ENCODE assay signal across 8 mouse cellular contexts in the genomic region with DNA sequence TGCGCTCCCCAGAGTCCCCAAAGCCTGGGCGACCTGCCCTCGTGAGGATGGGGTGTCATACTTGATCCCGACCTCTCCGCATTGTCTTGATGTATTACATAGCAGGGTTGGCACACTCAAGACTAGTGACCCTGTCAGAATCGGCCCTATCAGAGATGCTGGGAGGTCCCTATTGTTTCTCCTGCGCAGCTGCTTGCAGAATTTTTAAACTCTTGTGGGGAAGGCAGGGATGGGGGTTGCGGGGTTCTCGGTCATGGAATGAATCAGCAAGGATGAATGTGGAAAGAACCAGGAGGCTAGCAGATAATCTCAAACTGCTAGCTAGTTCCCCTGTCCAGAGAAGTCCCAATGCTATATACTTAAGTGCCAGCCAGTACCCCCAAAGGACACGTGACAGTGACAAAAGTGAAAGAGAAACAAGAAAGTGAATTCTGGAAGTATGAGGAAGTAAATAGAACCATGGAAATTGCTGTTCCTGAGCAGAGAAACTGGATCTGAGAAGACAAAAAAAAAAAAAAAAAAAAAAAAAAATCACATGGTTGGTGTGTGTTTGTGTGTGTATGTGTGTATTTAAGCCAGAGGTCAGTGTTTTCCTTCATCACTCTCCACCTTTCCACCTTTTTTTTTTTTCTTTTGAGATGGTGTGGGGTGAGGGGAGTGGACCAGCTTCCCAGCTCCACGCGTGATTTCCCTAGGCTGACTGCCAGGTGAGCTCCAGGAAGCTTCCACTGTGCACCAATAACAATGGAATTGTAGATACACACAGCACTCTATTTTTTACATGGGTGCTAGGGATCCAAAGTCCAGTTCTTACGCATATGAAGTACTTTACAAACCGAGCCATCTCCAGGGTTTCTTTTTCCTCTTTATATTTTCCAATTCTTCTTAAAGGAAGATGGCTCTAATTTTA. TPM values are rescaled to one million over a fixed set of nuclear protein-coding genes. Genes with fewer than 3 reads are reported as not detected.
DNase-seq lines count a peak whose midpoint lies in the region; ATAC-seq and TF ChIP-seq lines count a peak whose summit lies in the region.
"Not testable (repeated sequence)": the region's sequence is repeated elsewhere in the genome, so short reads cannot be mapped to it uniquely, and the experiment has no call there.

No protein-coding gene starts in this region.

- H3K4me3 ChIP-seq in C2C12 (ENCODE audit: insufficient read depth, poor library complexity, severe bottlenecking) = peak overlapping the region; percentile 82
- H3K4me3 ChIP-seq in bone marrow macrophage, adult 2 months (ENCODE audit: insufficient read depth, low read length) = peak overlapping the region; percentile 89
- peak overlapping the region; percentile 44 for H3K4me3 ChIP-seq in forebrain, embryonic 11.5 days (ENCODE audit: low read depth, low read length)
- peak overlapping the region; percentile 48 to 50 for H3K4me3 ChIP-seq in heart, embryonic 14.5 days (ENCODE audit: control insufficient read depth in 1 of 2, insufficient read depth in 1 of 2, low read depth in 1 of 2, low read length in 2 of 2)
- peak overlapping the region; percentile 65 for H3K4me3 ChIP-seq in intestine, postnatal 0 days (ENCODE audit: low read depth, low read length)
- H3K4me3 ChIP-seq in liver, embryonic 12.5 days = peak overlapping the region; percentile 72

- peak overlapping the region; percentile 90 for H3K27ac ChIP-seq in bone marrow macrophage, adult 2 months (ENCODE audit: insufficient read depth, low read depth, low read length)
- H3K27ac ChIP-seq in forebrain, embryonic 11.5 days (ENCODE audit: low read depth, low read length); heart, embryonic 14.5 days (replicated peaks in 1 of 2; ENCODE audit: control insufficient read depth in 1 of 2, insufficient read depth in 1 of 2, low read depth in 2 of 2, low read length in 2 of 2); liver, embryonic 12.5 days: not testable (repeated sequence)
- H3K27ac ChIP-seq in intestine, postnatal 0 days (ENCODE audit: low read depth, low read length) = peak overlapping the region; percentile 75; the same call in 1 of the 2 replicates

- peaks cover 14% of the 10 kb centered on the region for H3K36me3 ChIP-seq in C2C12 (ENCODE audit: control insufficient read depth, insufficient read depth)
- H3K36me3 ChIP-seq in forebrain, embryonic 11.5 days (ENCODE audit: control insufficient read depth, insufficient read depth, low read length); heart, embryonic 14.5 days (ENCODE audit: control insufficient read depth, insufficient read depth, low read length); intestine, postnatal 0 days (ENCODE audit: control insufficient read depth, insufficient read depth); liver, embryonic 12.5 days: not testable (repeated sequence)

- WGBS in forebrain, embryonic 11.5 days = 29% methylated on average over 10 of the region's 14 CpGs
- WGBS in heart, embryonic 14.5 days = 28% methylated on average over 9 of the region's 14 CpGs
- 14% methylated on average over 10 of the region's 14 CpGs for WGBS in intestine, postnatal 0 days
- WGBS in liver, embryonic 12.5 days (ENCODE audit: insufficient replicate concordance) = 18% methylated on average over 12 of the region's 14 CpGs

- H3K4me1 ChIP-seq in bone marrow macrophage, adult 2 months (ENCODE audit: control insufficient read depth, insufficient read depth, low read length) = peaks cover 44% of the 10 kb centered on the region
- H3K4me1 ChIP-seq in forebrain, embryonic 11.5 days (replicated peaks; ENCODE audit: control insufficient read depth, insufficient read depth, low read length); heart, embryonic 14.5 days (ENCODE audit: control insufficient read depth in 2 of 2, insufficient read depth in 2 of 2, low read length in 2 of 2); intestine, postnatal 0 days (replicated peaks; ENCODE audit: control insufficient read depth, insufficient read depth, low read length): not testable (repeated sequence)
- H3K4me1 ChIP-seq in liver, embryonic 12.5 days = peaks cover 49% of the 10 kb centered on the region

- ATAC-seq in forebrain, embryonic 11.5 days (replicated peaks; ENCODE audit: low FRiP score); heart, embryonic 14.5 days (ENCODE audit: insufficient number of reproducible peaks, insufficient read depth, low FRiP score, low read depth): not testable (repeated sequence)
- ATAC-seq in intestine, postnatal 0 days = peak; percentile 72
- ATAC-seq in liver, embryonic 12.5 days = peak; percentile 53
- peak; percentile 16; the same call in 1 of the 2 replicates for ATAC-seq in megakaryocyte-erythroid progenitor cell, adult 5-6 weeks (replicated peaks; ENCODE audit: low FRiP score, low TSS enrichment, poor library complexity, severe bottlenecking)

- H3K4me2 ChIP-seq in forebrain, embryonic 11.5 days (ENCODE audit: low read depth, low read length, severe bottlenecking) = peak overlapping the region; percentile 88
- H3K4me2 ChIP-seq in heart, embryonic 14.5 days (ENCODE audit: low read length) = peak overlapping the region; percentile 98
- peak overlapping the region; percentile 97 for H3K4me2 ChIP-seq in intestine, postnatal 0 days (replicated peaks; ENCODE audit: low read depth)
- peak overlapping the region; percentile 99 for H3K4me2 ChIP-seq in liver, embryonic 12.5 days

- H3K79me2 ChIP-seq in C2C12 (ENCODE audit: control insufficient read depth, insufficient read depth) = peaks cover 42% of the 10 kb centered on the region

- not testable (repeated sequence) for DNase-seq in forebrain, embryonic 11.5 days (ENCODE audit: low spot score)
- peak; percentile 30 for DNase-seq in spleen, adult 12 weeks (ENCODE audit: low spot score)

- TF ChIP-seq POLR2A in bone marrow macrophage, adult 2 months (IDR thresholded peaks at IDR 0.05; ENCODE audit: borderline replicate concordance, low read depth, low read length) = not testable (repeated sequence)

- not testable (repeated sequence) for TF ChIP-seq CTCF in C2C12 (IDR thresholded peaks at IDR 0.05; ENCODE audit: control insufficient read depth, insufficient read depth, insufficient read length); bone marrow macrophage, adult 2 months (IDR thresholded peaks at IDR 0.05; ENCODE audit: low read depth, low read length); intestine, postnatal 0 days (IDR thresholded peaks at IDR 0.05; ENCODE audit: low read depth)

- H3K9me3 ChIP-seq in forebrain, embryonic 11.5 days (ENCODE audit: control insufficient read depth, low read length); heart, embryonic 14.5 days (ENCODE audit: control insufficient read depth, low read length); intestine, postnatal 0 days (ENCODE audit: control insufficient read depth); liver, embryonic 12.5 days (replicated peaks): not testable (repeated sequence)

- peak overlapping the region; percentile 20 for H3ac ChIP-seq in C2C12 (ENCODE audit: control insufficient read depth, insufficient read length, low read depth)

- H3K27me3 ChIP-seq in C2C12 (ENCODE audit: control insufficient read depth, insufficient read depth, insufficient read length); forebrain, embryonic 11.5 days (ENCODE audit: control insufficient read depth, insufficient read depth, low read length); heart, embryonic 14.5 days (ENCODE audit: control insufficient read depth, insufficient read depth, low read length); intestine, postnatal 0 days (replicated peaks; ENCODE audit: control insufficient read depth, insufficient read depth, low read length); liver, embryonic 12.5 days (replicated peaks): not testable (repeated sequence)

- peak overlapping the region; percentile 60 for H3K9ac ChIP-seq in forebrain, embryonic 11.5 days (ENCODE audit: low read length)
- peak overlapping the region; percentile 72 for H3K9ac ChIP-seq in heart, embryonic 14.5 days (ENCODE audit: low read length)
- peak overlapping the region; percentile 60; the same call in 1 of the 2 replicates for H3K9ac ChIP-seq in intestine, postnatal 0 days (ENCODE audit: low read depth, low read length)
- H3K9ac ChIP-seq in liver, embryonic 12.5 days = peak overlapping the region; percentile 79

- peaks cover 37% of the 10 kb centered on the region for H3K79me3 ChIP-seq in C2C12 (ENCODE audit: low read depth)

RNA-seq across cellular contexts. Expression of a gene that starts 0.6 kb away (rescaled TPM):
- 48.1 TPM for polyA plus RNA-seq in C2C12 (2012; fragmentation: generic; extraction: Trizol)
- polyA plus RNA-seq in bone marrow macrophage, adult 2 months (2012; ENCODE audit: insufficient read depth, insufficient read length, missing spikeins) = 28.1 and 28.9 TPM in 2 replicates
- polyA plus RNA-seq in forebrain, embryonic 11.5 days (2014; fragmentation: Nextera tagmentation; extraction: Ambion mirVana) = 15.0 and 16.0 TPM in 2 replicates
- 8.0 and 9.1 TPM in 2 replicates for polyA plus RNA-seq in heart, embryonic 14.5 days (2014; fragmentation: Nextera tagmentation; extraction: Ambion mirVana)
- 24.8 and 28.6 TPM in 2 replicates for polyA plus RNA-seq in intestine, postnatal 0 days (2015; fragmentation: Nextera tagmentation; extraction: Ambion mirVana)
- 32.4 and 32.9 TPM in 2 replicates for polyA plus RNA-seq in liver, embryonic 12.5 days (2016; fragmentation: Nextera tagmentation; extraction: Ambion mirVana)
- 55.4 TPM in 2 replicates for total RNA-seq in megakaryocyte-erythroid progenitor cell, adult 5-6 weeks (2014; fragmentation: Nextera tagmentation)
- total RNA-seq in megakaryocyte-erythroid progenitor cell, adult 5-6 weeks (2017) = 23.7 and 25.8 TPM in 2 replicates
